Mouse (Mus musculus): Measurements from ENCODE around the gene Slc25a23.

The Slc25a23 gene

DNA sequence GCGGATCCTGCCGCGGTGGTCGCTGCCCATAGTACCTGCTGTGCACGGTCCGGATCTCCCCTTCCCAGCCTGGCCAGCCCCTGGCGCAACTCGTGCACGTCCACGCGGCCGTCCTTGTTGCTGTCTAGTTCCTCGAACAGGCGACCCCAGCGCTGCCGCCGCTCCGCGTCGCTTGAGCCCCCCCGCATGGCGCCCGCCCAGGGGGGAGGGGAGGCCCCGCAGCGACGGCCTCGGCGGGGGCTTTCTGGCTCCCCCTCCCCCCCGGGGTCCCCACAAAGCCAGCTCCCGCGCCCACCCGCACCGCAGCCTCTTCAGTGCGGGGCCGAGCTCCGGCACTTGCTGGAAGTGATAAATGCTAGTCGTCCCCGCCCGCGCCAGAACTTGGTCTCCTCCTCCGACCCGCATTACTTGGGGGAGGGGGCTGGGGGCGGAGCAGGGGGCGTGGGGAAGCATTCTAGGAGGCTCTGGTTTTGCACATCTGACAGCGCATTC, at the start of gene Slc25a23:
Slc25a23 (minus strand) TSS at position 378 of the 492 bp plus-strand sequence.
- peak; percentile 85 for DNase-seq (ENCODE audit: extremely low spot score, low spot score)

- no peak for DNase-seq (ENCODE audit: extremely low spot score, low spot score)
These were observed 49.1 kb upstream of the Slc25a23 start for GRCm38 (mm10) chr17:57108666-57109171.

GRCm38 (mm10) chr17:57108040-57108665, 48.5 kb upstream of the Slc25a23 start:
- DNase-seq (ENCODE audit: extremely low spot score, low spot score): no peak

DNA sequence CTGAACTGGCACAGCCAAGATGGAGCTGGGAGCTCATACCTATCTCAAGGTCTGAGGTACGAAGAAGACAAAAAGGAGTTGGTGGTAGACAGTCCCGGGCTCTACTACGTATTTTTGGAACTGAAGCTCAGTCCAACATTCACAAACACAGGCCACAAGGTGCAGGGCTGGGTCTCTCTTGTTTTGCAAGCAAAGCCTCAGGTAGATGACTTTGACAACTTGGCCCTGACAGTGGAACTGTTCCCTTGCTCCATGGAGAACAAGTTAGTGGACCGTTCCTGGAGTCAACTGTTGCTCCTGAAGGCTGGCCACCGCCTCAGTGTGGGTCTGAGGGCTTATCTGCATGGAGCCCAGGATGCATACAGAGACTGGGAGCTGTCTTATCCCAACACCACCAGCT, 47.4 kb upstream of the Slc25a23 start:
- no peak for DNase-seq (ENCODE audit: extremely low spot score, low spot score)

- peak; percentile 24 for DNase-seq (ENCODE audit: extremely low spot score, low spot score)
These were observed 46.3 kb upstream of the Slc25a23 start for GRCm38 (mm10) chr17:57106035-57106368.

DNA sequence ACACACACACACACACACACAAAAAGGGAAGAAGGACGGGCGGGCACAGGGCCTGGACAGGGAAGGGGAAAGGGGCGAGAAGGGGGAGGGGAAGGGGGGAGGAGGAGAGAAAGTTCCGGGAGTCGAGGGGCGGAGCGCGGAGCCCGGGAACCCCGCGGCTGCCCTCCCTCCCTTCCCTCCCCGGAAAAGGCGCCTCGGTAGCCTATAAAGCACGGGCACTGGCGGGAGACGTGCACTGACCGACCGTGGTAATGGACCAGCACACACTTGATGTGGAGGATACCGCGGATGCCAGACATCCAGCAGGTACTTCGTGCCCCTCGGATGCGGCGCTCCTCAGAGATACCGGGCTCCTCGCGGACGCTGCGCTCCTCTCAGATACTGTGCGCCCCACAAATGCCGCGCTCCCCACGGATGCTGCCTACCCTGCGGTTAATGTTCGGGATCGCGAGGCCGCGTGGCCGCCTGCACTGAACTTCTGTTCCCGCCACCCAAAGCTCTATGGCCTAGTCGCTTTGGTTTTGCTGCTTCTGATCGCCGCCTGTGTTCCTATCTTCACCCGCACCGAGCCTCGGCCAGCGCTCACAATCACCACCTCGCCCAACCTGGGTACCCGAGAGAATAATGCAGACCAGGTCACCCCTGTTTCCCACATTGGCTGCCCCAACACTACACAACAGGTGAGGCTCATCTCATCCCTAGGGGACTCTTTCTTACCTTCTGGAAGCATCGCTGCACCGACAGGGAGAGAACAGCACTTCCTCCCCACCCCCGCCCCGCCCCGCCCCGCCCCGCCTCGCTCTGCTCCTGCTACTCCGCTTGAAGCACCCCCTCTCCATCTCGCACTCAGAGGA, 45.7 kb upstream of the Slc25a23 start, which contains the start of gene Tnfsf9:
Tnfsf9 (plus strand) TSS at position 145 of the 854 bp plus-strand sequence.
- peak; percentile 73 for DNase-seq (ENCODE audit: extremely low spot score, low spot score)

- DNase-seq (ENCODE audit: extremely low spot score, low spot score): no peak
These were observed 44.8 kb upstream of the Slc25a23 start for GRCm38 (mm10) chr17:57104496-57104895.

GRCm38 (mm10) chr17:57102276-57102675, 42.6 kb upstream of the Slc25a23 start:
- DNase-seq (ENCODE audit: extremely low spot score, low spot score): no peak

- DNase-seq (ENCODE audit: extremely low spot score, low spot score): no peak
These were observed 40.1 kb upstream of the Slc25a23 start for GRCm38 (mm10) chr17:57099629-57100325.

GRCm38 (mm10) chr17:57098321-57098720, 38.7 kb upstream of the Slc25a23 start:
- DNase-seq (ENCODE audit: extremely low spot score, low spot score): no peak

DNA sequence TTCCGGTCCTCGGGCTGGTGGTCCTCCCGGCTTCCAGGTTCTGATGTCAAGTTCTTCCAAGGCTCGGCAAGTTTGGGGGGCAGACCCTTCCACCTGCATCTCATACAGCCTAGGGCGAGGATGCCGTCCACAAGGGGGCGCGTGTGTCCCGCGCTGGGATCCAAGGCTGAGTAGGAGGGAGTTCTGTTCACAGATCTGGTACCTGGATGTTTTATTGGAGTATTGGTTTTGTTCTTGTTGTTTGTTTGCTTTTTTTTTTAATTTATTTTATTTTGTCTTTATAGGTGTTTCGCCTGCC, 36.9 kb upstream of the Slc25a23 start:
- DNase-seq (ENCODE audit: extremely low spot score, low spot score): peak; percentile 86

- DNase-seq (ENCODE audit: extremely low spot score, low spot score): peak; percentile 38
These were observed 36.4 kb upstream of the Slc25a23 start for GRCm38 (mm10) chr17:57095855-57096622.

DNA sequence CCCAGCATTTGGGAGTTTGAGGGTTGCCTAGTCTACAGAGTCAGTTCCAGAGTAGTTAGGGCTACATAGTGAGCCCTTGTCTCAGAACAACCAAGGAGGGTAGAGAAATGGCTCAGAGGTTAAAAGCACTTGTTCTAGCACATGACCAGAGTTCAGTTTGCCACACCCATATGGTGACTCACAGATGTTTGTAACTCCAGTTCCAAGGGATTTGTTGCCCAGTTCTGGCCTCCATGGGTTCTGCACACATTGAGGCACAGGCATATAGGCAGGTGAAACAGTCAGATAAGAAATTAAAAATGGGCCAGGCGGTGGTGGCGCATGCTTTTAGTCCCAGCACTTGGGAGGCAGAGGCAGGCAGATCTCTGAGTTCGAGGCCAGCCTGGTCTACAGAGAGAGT, 34.6 kb upstream of the Slc25a23 start:
- DNase-seq (ENCODE audit: extremely low spot score, low spot score): no peak

GRCm38 (mm10) chr17:57087049-57087832, 27.6 kb upstream of the Slc25a23 start, which contains the start of gene Tubb4a:
Gene Tubb4a (minus strand): TSS chr17:57087782.
- peak; percentile 45 for DNase-seq (ENCODE audit: extremely low spot score, low spot score)

- no peak for DNase-seq (ENCODE audit: extremely low spot score, low spot score)
These were observed 26.5 kb upstream of the Slc25a23 start for GRCm38 (mm10) chr17:57085970-57086757.

- DNase-seq (ENCODE audit: extremely low spot score, low spot score): no peak
These were observed 22.8 kb upstream of the Slc25a23 start for GRCm38 (mm10) chr17:57082481-57082880.

- no peak for DNase-seq (ENCODE audit: extremely low spot score, low spot score)
These were observed 21.7 kb upstream of the Slc25a23 start for GRCm38 (mm10) chr17:57081234-57081842.

GRCm38 (mm10) chr17:57079919-57080318, 20.3 kb upstream of the Slc25a23 start:
- DNase-seq (ENCODE audit: extremely low spot score, low spot score): no peak

DNA sequence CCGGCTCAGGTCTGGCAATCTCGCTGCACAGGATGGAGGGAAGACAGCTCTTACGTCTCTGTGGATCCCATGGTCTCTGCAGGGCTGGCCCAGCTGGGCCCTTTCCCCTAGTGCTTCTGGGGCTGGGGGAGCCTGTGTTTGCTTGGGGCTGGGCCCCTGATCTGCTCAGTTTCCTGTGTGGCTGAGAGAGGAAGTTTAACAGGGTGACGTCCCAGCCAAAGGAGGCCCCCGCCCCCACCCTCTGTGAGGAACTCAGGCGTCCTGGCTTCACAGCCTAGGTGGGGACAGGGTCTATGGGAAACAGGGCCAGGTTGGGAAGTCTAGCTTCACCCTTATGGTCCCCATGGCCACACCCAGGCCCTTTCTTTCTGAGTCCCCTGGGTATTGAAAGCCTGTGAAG, 18.7 kb upstream of the Slc25a23 start, which contains the start of gene Dennd1c:
Dennd1c (minus strand) TSS at position 179 of the 400 bp plus-strand sequence.
- DNase-seq (ENCODE audit: extremely low spot score, low spot score): no peak

Data from neural tube, embryonic 10.5 days (tissue).